Mouse (Mus musculus): ENCODE data around the gene Supt16. TPM values are rescaled to one million over a fixed set of nuclear protein-coding genes. Genes with fewer than 3 reads are reported as not detected.

The Supt16 gene
- polyA plus RNA-seq, 1 experiment from 2014 or later, result 20.0 TPM

- Histone ChIP-seq H3K9ac (ENCODE audit: low read length) (peak overlapping the region; percentile 98; the same call in 1 of the 2 replicates), H3K27me3 (ENCODE audit: control insufficient read depth, insufficient read depth, low read length) (no peaks in the 10 kb centered on the region), H3K27ac (replicated peaks) (no peak overlapping the region), H3K9me3 (ENCODE audit: control insufficient read depth, low read length) (no peaks in the 10 kb centered on the region), H3K4me2 (replicated peaks; ENCODE audit: low read depth) (peak overlapping the region; percentile 90), H3K36me3 (ENCODE audit: control insufficient read depth, insufficient read depth, low read length) (peaks cover 5% of the 10 kb centered on the region; the same call in 1 of the 2 replicates), H3K4me3 (ENCODE audit: low read depth, low read length) (peak overlapping the region; percentile 99), H3K4me1 (replicated peaks; ENCODE audit: control insufficient read depth, insufficient read depth) (0 out of 2 replicates have a peak, but pooled peaks cover 2% of the 10 kb centered on the region)
- ATAC-seq (ENCODE audit: low FRiP score, low TSS enrichment), result no peak
- peak; percentile 77 for TF ChIP-seq CTCF (IDR thresholded peaks at IDR 0.05; ENCODE audit: low read depth)
- TF ChIP-seq EP300 (optimal IDR thresholded peaks at IDR 0.05), result no peak
- peak; percentile 74 for DNase-seq (ENCODE audit: low spot score)
- 10% methylated on average over 3 of the region's 3 CpGs for WGBS
Observed at GRCm38 (mm10) chr14:52195691-52196090, 1.5 kb downstream of the Supt16 start.

GRCm38 (mm10) chr14:52190740-52191359 is 6.4 kb downstream of the Supt16 start:
- ATAC-seq (ENCODE audit: low FRiP score, low TSS enrichment), result 0 out of 2 replicates have a peak, but pooled peaks have one; percentile 42
- H3K9me3 ChIP-seq (ENCODE audit: control insufficient read depth, low read length), result no peaks in the 10 kb centered on the region

GRCm38 (mm10) chr14:52189519-52189918 is 7.7 kb downstream of the Supt16 start:
- TF ChIP-seq EP300 (optimal IDR thresholded peaks at IDR 0.05) (no peak), CTCF (IDR thresholded peaks at IDR 0.05; ENCODE audit: low read depth) (peak; percentile 50)
- DNase-seq (ENCODE audit: low spot score) (no peak), ATAC-seq (ENCODE audit: low FRiP score, low TSS enrichment) (no peak)
- H3K27me3 ChIP-seq (ENCODE audit: control insufficient read depth, insufficient read depth, low read length), result no peaks in the 10 kb centered on the region
- no peak overlapping the region for H3K9ac ChIP-seq (ENCODE audit: low read length)
- no peaks in the 10 kb centered on the region for H3K9me3 ChIP-seq (ENCODE audit: control insufficient read depth, low read length)
- H3K4me1 ChIP-seq (replicated peaks; ENCODE audit: control insufficient read depth, insufficient read depth), result no peaks in the 10 kb centered on the region
- no peak overlapping the region for H3K4me2 ChIP-seq (replicated peaks; ENCODE audit: low read depth)
- 70% methylated on average over 2 of the region's 2 CpGs for WGBS
- no peaks in the 10 kb centered on the region for H3K36me3 ChIP-seq (ENCODE audit: control insufficient read depth, insufficient read depth, low read length)
- H3K4me3 ChIP-seq (ENCODE audit: low read depth, low read length), result no peak overlapping the region
- no peak overlapping the region for H3K27ac ChIP-seq (replicated peaks)

More at GRCm38 (mm10) chr14:52190740-52191359, 6.4 kb downstream of the Supt16 start:
- H3K9ac ChIP-seq (ENCODE audit: low read length), result no peak overlapping the region
- H3K4me2 ChIP-seq (replicated peaks; ENCODE audit: low read depth), result no peak overlapping the region
- H3K27me3 ChIP-seq (ENCODE audit: control insufficient read depth, insufficient read depth, low read length), result no peaks in the 10 kb centered on the region
- no peaks in the 10 kb centered on the region for H3K36me3 ChIP-seq (ENCODE audit: control insufficient read depth, insufficient read depth, low read length)
- peak; percentile 56 for DNase-seq (ENCODE audit: low spot score)
- no peaks in the 10 kb centered on the region for H3K4me1 ChIP-seq (replicated peaks; ENCODE audit: control insufficient read depth, insufficient read depth)
- no peak overlapping the region for H3K27ac ChIP-seq (replicated peaks)
- no peak for TF ChIP-seq EP300 (optimal IDR thresholded peaks at IDR 0.05)
- TF ChIP-seq CTCF (IDR thresholded peaks at IDR 0.05; ENCODE audit: low read depth), result peak; percentile 76
- H3K4me3 ChIP-seq (ENCODE audit: low read depth, low read length), result no peak overlapping the region

GRCm38 (mm10) chr14:52188788-52189187 is 8.4 kb downstream of the Supt16 start:
- no peak overlapping the region for H3K4me3 ChIP-seq (ENCODE audit: low read depth, low read length)
- ATAC-seq (ENCODE audit: low FRiP score, low TSS enrichment), result no peak
- no peaks in the 10 kb centered on the region for H3K9me3 ChIP-seq (ENCODE audit: control insufficient read depth, low read length)
- H3K4me1 ChIP-seq (replicated peaks; ENCODE audit: control insufficient read depth, insufficient read depth), result no peaks in the 10 kb centered on the region
- 90% methylated on average over 1 of the region's 1 CpGs for WGBS
- H3K9ac ChIP-seq (ENCODE audit: low read length), result no peak overlapping the region
- H3K27me3 ChIP-seq (ENCODE audit: control insufficient read depth, insufficient read depth, low read length), result no peaks in the 10 kb centered on the region
- H3K27ac ChIP-seq (replicated peaks), result no peak overlapping the region
- no peak for TF ChIP-seq CTCF (IDR thresholded peaks at IDR 0.05; ENCODE audit: low read depth)
- TF ChIP-seq EP300 (optimal IDR thresholded peaks at IDR 0.05), result no peak
- H3K4me2 ChIP-seq (replicated peaks; ENCODE audit: low read depth), result no peak overlapping the region
- H3K36me3 ChIP-seq (ENCODE audit: control insufficient read depth, insufficient read depth, low read length), result no peaks in the 10 kb centered on the region
- DNase-seq (ENCODE audit: low spot score), result no peak

- DNase-seq (ENCODE audit: low spot score) (no peak), ATAC-seq (ENCODE audit: low FRiP score, low TSS enrichment) (no peak)
- no peaks in the 10 kb centered on the region for H3K27me3 ChIP-seq (ENCODE audit: control insufficient read depth, insufficient read depth, low read length)
- H3K4me2 ChIP-seq (replicated peaks; ENCODE audit: low read depth), result no peak overlapping the region
- 96% methylated on average over 2 of the region's 2 CpGs for WGBS
- H3K36me3 ChIP-seq (ENCODE audit: control insufficient read depth, insufficient read depth, low read length), result peaks cover 10% of the 10 kb centered on the region
- no peaks in the 10 kb centered on the region for H3K4me1 ChIP-seq (replicated peaks; ENCODE audit: control insufficient read depth, insufficient read depth)
- H3K27ac ChIP-seq (replicated peaks), result no peak overlapping the region
- no peak overlapping the region for H3K9ac ChIP-seq (ENCODE audit: low read length)
- H3K9me3 ChIP-seq (ENCODE audit: control insufficient read depth, low read length), result no peaks in the 10 kb centered on the region
- no peak overlapping the region for H3K4me3 ChIP-seq (ENCODE audit: low read depth, low read length)
- TF ChIP-seq CTCF (IDR thresholded peaks at IDR 0.05; ENCODE audit: low read depth) (no peak), EP300 (optimal IDR thresholded peaks at IDR 0.05) (no peak)
Observed at GRCm38 (mm10) chr14:52166571-52166970, 30.6 kb downstream of the Supt16 start.

- H3K4me1 ChIP-seq (replicated peaks; ENCODE audit: control insufficient read depth, insufficient read depth), result no peaks in the 10 kb centered on the region
- no peak overlapping the region for H3K9ac ChIP-seq (ENCODE audit: low read length)
- H3K27ac ChIP-seq (replicated peaks), result no peak overlapping the region
- DNase-seq (ENCODE audit: low spot score) (no peak), ATAC-seq (ENCODE audit: low FRiP score, low TSS enrichment) (no peak)
- H3K36me3 ChIP-seq (ENCODE audit: control insufficient read depth, insufficient read depth, low read length), result peaks cover 21% of the 10 kb centered on the region
- H3K4me3 ChIP-seq (ENCODE audit: low read depth, low read length), result no peak overlapping the region
- TF ChIP-seq CTCF (IDR thresholded peaks at IDR 0.05; ENCODE audit: low read depth), result no peak
- TF ChIP-seq EP300 (optimal IDR thresholded peaks at IDR 0.05), result no peak
- H3K27me3 ChIP-seq (ENCODE audit: control insufficient read depth, insufficient read depth, low read length), result no peaks in the 10 kb centered on the region
- H3K9me3 ChIP-seq (ENCODE audit: control insufficient read depth, low read length), result no peaks in the 10 kb centered on the region
- no peak overlapping the region for H3K4me2 ChIP-seq (replicated peaks; ENCODE audit: low read depth)
- WGBS, result 80% methylated on average over 6 of the region's 6 CpGs
Observed at GRCm38 (mm10) chr14:52160911-52161310, 36.3 kb downstream of the Supt16 start.
